Mouse (Mus musculus) liver, adult 2 months (tissue): ENCODE results near the gene Ugt3a1.

Source experiments
- CTCF ChIP-seq: fragments of 200-500 bp; IDR thresholded peaks from 2 replicates; pipeline ENCODE4 v1.5.1; 2011; ENCODE audit warnings: low read depth, low read length, control low read depth
- POLR2A ChIP-seq: fragments of 200-500 bp; IDR thresholded peaks from 2 replicates; pipeline ENCODE4 v1.6.1; 2011; ENCODE audit warnings: low read length, control low read depth; ENCODE audit not compliant: insufficient read depth; ENCODE audit errors: extremely low read depth

DNA sequence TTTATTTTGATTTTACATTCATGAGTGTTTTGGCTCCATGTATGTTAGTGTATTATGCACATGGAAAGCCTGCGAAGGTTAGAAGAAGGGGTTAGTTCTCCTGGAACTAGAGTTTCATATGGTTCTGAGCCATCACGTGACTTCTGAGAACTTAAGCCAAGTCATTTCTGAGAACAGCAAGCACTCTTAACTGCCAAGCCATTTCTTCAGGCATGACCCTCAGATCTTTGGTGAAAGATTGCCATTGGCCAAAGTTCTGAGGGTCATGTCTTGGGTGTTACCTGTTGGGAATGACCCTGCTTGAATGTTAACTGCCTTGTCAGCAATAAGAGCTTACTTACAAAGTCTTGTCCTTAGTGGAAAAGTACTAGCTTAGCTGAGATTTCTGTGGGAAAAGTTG lies 6.5 kb downstream of the Ugt3a1 start:
- TF ChIP-seq CTCF (no peak), POLR2A (no peak)
